Mouse (Mus musculus) G1E-ER4 (cell line): ENCODE data around the gene Btbd9. TPM values are rescaled to one million over a fixed set of nuclear protein-coding genes. Genes with fewer than 3 reads are reported as not detected.

Experiments used
- GATA1 ChIP-seq: IDR thresholded peaks from one replicate; pipeline ENCODE4 v1.8.0; 2012; ENCODE audit warnings: low read length, inconsistent platforms
- polyA plus RNA-seq: library from polyadenylated mRNA; stranded (reverse); fragments of >175 nt; gene quantifications from 2 replicates; pipeline ENCODE4 v1.2.3, GENCODE M21; 2012

Gene Btbd9
- polyA plus RNA-seq, 1 experiment, result 84.3 TPM

DNA sequence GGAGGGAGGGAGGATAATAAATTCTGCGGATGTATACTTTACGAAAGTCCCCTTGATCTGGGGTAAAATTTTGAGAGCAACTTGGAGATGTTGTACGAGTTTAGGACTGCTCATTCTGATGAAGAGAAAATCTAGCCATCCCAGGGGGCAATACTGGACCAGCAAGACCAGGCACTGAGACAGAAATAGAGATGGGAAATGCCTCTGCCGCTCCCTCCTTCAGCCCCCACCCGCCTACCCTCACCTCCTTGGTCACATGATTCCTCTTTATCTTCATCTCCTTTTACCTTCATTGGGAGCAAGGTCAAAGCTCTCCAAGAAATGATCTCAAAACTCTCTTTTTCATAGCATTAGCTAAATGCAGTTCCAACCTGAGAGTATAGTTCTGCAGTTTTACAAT is 88.6 kb downstream of the Btbd9 start:
- no peak for TF ChIP-seq GATA1

DNA sequence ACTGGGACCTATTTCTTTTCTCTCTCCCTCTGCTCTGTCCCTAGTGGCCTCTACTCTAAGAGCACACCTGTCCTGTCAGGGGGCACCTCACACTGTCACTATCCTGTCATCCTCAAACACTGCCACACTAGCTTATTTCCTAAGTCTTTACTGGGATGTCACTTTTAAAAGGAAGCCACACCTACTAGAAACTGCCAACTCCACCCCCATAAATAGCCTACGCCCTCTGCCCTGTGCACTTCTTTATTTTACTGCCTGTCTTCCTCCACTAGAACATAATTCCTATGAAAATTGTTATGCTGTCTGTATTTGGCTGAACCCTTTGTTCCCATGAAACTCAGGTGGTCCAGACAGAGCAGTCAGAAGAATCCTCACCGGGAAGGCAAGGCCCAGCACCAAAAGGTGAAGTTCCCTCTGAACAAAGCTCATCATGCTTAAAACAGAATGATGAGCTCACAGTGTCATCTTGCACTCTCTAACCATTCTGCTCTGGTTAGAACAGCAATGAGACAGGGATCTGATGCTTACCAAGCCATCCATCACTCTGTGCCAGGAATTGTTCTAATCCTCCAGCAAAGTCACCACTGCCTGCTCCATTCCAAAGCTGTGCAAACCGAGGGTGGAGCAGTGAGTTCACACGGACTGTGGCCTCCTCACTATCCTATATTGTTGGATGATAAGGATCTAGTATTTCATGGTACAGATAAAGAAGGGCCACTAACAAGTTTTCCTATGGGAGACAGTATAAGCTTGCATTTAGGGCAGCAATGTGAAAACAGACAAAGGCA is 91.0 kb downstream of the Btbd9 start:
- no peak for TF ChIP-seq GATA1

- no peak for TF ChIP-seq GATA1
These were observed 91.7 kb downstream of the Btbd9 start for GRCm38 (mm10) chr17:30484446-30485066.

GRCm38 (mm10) chr17:30481766-30482165 is 94.5 kb downstream of the Btbd9 start:
- no peak for TF ChIP-seq GATA1

- no peak for TF ChIP-seq GATA1
These were observed 94.9 kb downstream of the Btbd9 start for GRCm38 (mm10) chr17:30481341-30481740.

- no peak for TF ChIP-seq GATA1
These were observed 95.9 kb downstream of the Btbd9 start for GRCm38 (mm10) chr17:30480381-30480780.

- no peak for TF ChIP-seq GATA1
These were observed 98.1 kb downstream of the Btbd9 start for GRCm38 (mm10) chr17:30478181-30478580.

- no peak for TF ChIP-seq GATA1
These were observed 101.7 kb downstream of the Btbd9 start for GRCm38 (mm10) chr17:30474561-30474960.

DNA sequence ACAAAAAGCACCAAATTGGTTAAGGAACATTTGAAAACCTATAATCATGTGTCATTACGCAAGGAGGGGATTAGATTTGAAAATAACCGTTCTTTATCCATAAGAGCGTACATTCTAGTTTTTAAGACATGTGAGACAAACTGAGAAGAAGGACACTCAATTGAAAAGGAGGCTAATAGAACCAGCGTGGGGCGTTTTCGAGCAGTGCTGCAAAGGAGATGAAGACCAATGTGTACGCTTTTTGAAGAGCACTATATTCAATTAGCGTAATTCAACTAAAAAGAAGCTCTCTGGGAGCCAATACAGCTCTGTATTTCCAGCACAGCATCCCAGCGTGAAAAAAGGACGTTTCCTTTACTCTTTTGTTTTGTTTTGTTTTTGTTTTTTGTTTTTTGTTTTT is 103.5 kb downstream of the Btbd9 start:
- no peak for TF ChIP-seq GATA1

DNA sequence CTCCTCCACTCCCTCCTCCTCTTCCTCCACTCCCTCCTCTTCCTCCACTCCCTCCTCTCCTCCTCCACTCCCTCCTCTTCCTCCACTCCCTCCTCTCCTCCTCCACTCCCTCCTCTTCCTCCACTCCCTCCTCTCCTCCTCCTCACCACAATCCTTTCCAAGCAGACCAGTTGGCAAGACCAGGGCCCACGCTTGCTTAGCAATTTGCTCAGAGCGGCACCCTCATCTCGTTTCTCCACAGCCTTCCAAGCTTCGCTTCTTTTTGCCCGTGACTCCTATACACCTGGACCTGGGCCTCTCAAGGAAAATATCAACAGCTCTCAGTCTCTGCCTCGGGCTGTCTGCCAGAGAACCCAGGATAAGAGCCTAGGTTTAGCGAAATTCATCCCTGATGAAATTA is 104.8 kb downstream of the Btbd9 start:
- TF ChIP-seq GATA1, result no peak

DNA sequence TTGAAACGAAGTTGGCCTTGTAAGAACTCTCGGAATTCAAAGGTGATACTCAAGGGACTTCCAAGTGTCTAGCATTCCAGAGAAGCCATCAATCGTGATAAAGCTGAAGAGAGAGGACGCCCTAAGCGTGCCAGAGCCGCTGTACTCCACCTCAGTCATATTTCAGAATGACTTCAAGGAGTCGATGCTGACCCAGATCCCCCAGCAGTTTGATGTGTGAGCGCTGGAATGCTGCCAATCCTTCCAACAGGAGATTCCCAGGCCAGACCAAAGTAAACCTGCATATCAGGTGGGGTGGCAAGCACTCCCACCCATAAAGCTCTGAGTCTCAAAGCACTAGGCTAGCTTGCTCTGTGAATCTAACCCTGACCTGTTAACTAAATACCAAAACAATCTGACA is 105.5 kb downstream of the Btbd9 start:
- no peak for TF ChIP-seq GATA1

- TF ChIP-seq GATA1, result no peak
These were observed 106.0 kb downstream of the Btbd9 start for GRCm38 (mm10) chr17:30470286-30470685.

DNA sequence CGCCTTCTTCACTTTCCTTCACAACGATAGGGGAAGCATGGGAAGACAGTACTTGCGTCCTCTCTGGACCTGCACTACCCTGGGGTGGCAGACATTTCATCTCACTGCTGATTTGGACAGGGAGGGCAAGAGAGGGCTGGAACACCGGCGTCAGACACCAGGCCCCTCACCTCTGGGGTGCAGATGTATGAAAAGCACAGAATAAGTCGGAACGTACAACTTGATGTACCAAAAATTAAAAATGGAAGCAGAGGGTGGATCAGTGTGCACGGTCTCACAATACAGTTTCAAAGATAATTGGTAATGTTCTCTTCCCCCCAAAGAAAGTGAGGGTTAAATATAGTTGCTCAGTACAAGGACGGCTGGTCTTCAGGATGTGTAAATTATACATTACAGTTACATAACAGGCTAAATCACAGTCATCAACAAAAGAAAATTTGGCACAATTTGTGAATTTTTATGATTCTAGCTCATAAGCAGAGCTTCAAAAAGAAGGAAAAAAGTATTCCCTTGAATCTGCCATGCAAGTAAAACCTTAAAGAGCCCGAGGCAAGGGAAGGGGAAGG is 106.7 kb downstream of the Btbd9 start:
- TF ChIP-seq GATA1, result no peak

GRCm38 (mm10) chr17:30468368-30468767 is 107.9 kb downstream of the Btbd9 start:
- TF ChIP-seq GATA1, result no peak

- TF ChIP-seq GATA1, result no peak
These were observed 108.6 kb downstream of the Btbd9 start for GRCm38 (mm10) chr17:30467566-30468213.

DNA sequence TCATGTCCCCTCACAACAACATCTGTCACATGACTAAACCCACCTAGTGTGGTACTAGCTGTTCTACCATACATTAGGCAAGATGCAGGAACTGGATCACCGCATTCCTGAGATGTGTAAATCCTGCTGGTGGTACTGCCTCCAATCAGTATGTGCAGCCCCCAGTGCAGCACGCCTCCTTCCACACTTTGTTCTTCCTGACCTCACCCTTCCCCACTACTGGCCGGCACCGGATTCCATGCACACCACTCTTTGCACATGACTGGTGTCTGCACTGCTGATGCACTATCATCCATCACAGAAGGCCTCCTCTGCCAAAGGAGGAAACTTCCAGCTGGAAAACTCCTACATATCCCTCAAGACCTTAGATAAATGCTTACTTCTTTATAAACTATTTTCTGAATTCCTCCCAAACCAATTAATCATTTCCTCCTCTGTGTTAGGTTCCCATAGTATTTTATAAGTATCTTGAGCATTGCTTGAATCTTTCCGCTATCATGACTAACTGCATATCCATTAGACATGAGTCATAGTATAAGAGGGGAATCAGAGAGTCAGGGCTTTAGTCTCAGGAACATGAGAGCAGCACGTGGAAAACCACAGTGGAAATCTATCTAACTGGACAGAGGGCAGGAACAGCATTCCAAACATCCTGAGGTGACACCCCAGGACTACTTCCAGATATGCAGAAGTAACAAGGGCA is 111.1 kb downstream of the Btbd9 start:
- TF ChIP-seq GATA1, result no peak

- no peak for TF ChIP-seq GATA1
These were observed 112.0 kb downstream of the Btbd9 start for GRCm38 (mm10) chr17:30464240-30464745.
